Mouse (Mus musculus) heart, embryonic 13.5 days (tissue): ENCODE data around the gene Vps37c. TPM values are rescaled to one million over a fixed set of nuclear protein-coding genes. Genes with fewer than 3 reads are reported as not detected.
A peak's percentile ranks its signal among the peaks of the same experiment; 100 is the strongest.

ENCODE experiments used
- ATAC-seq: fragments of 200-750 bp; cut with Nextera tagmentation; 2 replicates; pipeline ENCODE4 v1.8.0; 2017; ENCODE audit warnings: moderate TSS enrichment; ENCODE audit not compliant: insufficient number of reproducible peaks, low FRiP score, low TSS enrichment; ENCODE audit errors: extremely low read depth
- H3K27ac ChIP-seq: fragments of 300-500 bp; sonication (generic); replicated peaks from 2 replicates; pipeline ENCODE4 v1.5.1; 2015; ENCODE audit warnings: moderate library complexity, mild to moderate bottlenecking, inconsistent platforms
- H3K27me3 ChIP-seq: fragments of 300-500 bp; sonication (generic); replicated peaks from 2 replicates; pipeline ENCODE4 v1.6.1; 2015; ENCODE audit warnings: mild to moderate bottlenecking, inconsistent platforms
- H3K36me3 ChIP-seq: fragments of 300-500 bp; sonication (generic); 2 replicates; pipeline ENCODE4 v1.6.1; 2015; ENCODE audit warnings: mild to moderate bottlenecking, inconsistent platforms
- H3K4me1 ChIP-seq: fragments of 300-500 bp; sonication (generic); 2 replicates; pipeline ENCODE4 v1.6.1; 2015; ENCODE audit warnings: inconsistent platforms
- H3K4me2 ChIP-seq: fragments of 300-500 bp; sonication (generic); 2 replicates; pipeline ENCODE4 v1.6.1; 2015; ENCODE audit warnings: inconsistent platforms, mild to moderate bottlenecking, moderate library complexity
- H3K4me3 ChIP-seq: fragments of 300-500 bp; sonication (generic); 2 replicates; pipeline ENCODE4 v1.5.1; 2015; ENCODE audit warnings: moderate library complexity, mild to moderate bottlenecking, inconsistent platforms
- H3K9ac ChIP-seq: fragments of 300-500 bp; sonication (generic); 2 replicates; pipeline ENCODE4 v1.6.1; 2015; ENCODE audit warnings: inconsistent platforms, mild to moderate bottlenecking, moderate library complexity
- H3K9me3 ChIP-seq: fragments of 300-500 bp; sonication (generic); 2 replicates; pipeline ENCODE4 v1.6.1; 2016; ENCODE audit warnings: inconsistent platforms
- WGBS: fragments of 180-500 bp; shearing (Covaris S2); methylation state at CpG from one replicate; pipeline ENCODE4 v1.1.7; 2015; ENCODE audit warnings: mixed read lengths; 5-methylcytosine and 5-hydroxymethylcytosine counted together
- polyA plus RNA-seq: library from polyadenylated mRNA; unstranded; fragments of >200 nt; fragmentation: Nextera tagmentation; extraction: Ambion mirVana; gene quantifications from 2 replicates; pipeline ENCODE4 v1.2.1, GENCODE M21; 2015

The Vps37c gene
- polyA plus RNA-seq, 1 experiment from 2014 or later: 28.4 TPM

GRCm38 (mm10) chr19:10665093-10665492 is 23.4 kb upstream of the Vps37c start:
- no peak for ATAC-seq
- H3K9ac ChIP-seq: no peak overlapping the region
- WGBS: 64% methylated on average over 3 of the region's 3 CpGs

GRCm38 (mm10) chr19:10665499-10665898 is 23.0 kb upstream of the Vps37c start:
- no peak overlapping the region for H3K9ac ChIP-seq
- H3K27me3 ChIP-seq: peaks cover 1% of the 10 kb centered on the region; the same call in 1 of the 2 replicates
- no peaks in the 10 kb centered on the region for H3K9me3 ChIP-seq
- no peak overlapping the region for H3K4me2 ChIP-seq
- no peak overlapping the region for H3K4me3 ChIP-seq
- H3K36me3 ChIP-seq: no peaks in the 10 kb centered on the region
- ATAC-seq: no peak
- WGBS: 10% methylated on average over 2 of the region's 2 CpGs
- no peak overlapping the region for H3K27ac ChIP-seq
- no peaks in the 10 kb centered on the region for H3K4me1 ChIP-seq

More at GRCm38 (mm10) chr19:10665093-10665492, 23.4 kb upstream of the Vps37c start:
- Histone ChIP-seq H3K4me3 (no peak overlapping the region), H3K4me2 (no peak overlapping the region), H3K36me3 (no peaks in the 10 kb centered on the region), H3K4me1 (no peaks in the 10 kb centered on the region), H3K27me3 (no peaks in the 10 kb centered on the region; the same call in 1 of the 2 replicates), H3K9me3 (no peaks in the 10 kb centered on the region), H3K27ac (no peak overlapping the region)

- Histone ChIP-seq H3K9ac (no peak overlapping the region), H3K4me1 (no peaks in the 10 kb centered on the region), H3K27me3 (peaks cover 7% of the 10 kb centered on the region; the same call in 1 of the 2 replicates), H3K4me3 (no peak overlapping the region), H3K4me2 (no peak overlapping the region), H3K27ac (no peak overlapping the region), H3K9me3 (no peaks in the 10 kb centered on the region), H3K36me3 (no peaks in the 10 kb centered on the region)
- WGBS: 76% methylated on average over 4 of the region's 4 CpGs
- ATAC-seq: no peak
Measured at GRCm38 (mm10) chr19:10671319-10671718, 17.2 kb upstream of the Vps37c start.

- 70% methylated on average over 9 of the region's 9 CpGs for WGBS
- ATAC-seq: no peak
- H3K36me3 ChIP-seq: no peaks in the 10 kb centered on the region
- H3K27me3 ChIP-seq: peaks cover 7% of the 10 kb centered on the region; the same call in 1 of the 2 replicates
- no peak overlapping the region for H3K4me3 ChIP-seq
- H3K4me2 ChIP-seq: no peak overlapping the region
- no peaks in the 10 kb centered on the region for H3K4me1 ChIP-seq
- H3K27ac ChIP-seq: no peak overlapping the region
- H3K9me3 ChIP-seq: no peaks in the 10 kb centered on the region
- no peak overlapping the region for H3K9ac ChIP-seq
Measured at GRCm38 (mm10) chr19:10671854-10672417, 16.6 kb upstream of the Vps37c start.

GRCm38 (mm10) chr19:10673275-10673674 is 15.3 kb upstream of the Vps37c start:
- ATAC-seq: no peak
- Histone ChIP-seq H3K27me3 (peaks cover 7% of the 10 kb centered on the region; the same call in 1 of the 2 replicates), H3K4me1 (no peaks in the 10 kb centered on the region; the same call in 1 of the 2 replicates), H3K4me3 (no peak overlapping the region), H3K9me3 (no peaks in the 10 kb centered on the region), H3K27ac (no peak overlapping the region), H3K4me2 (no peak overlapping the region), H3K9ac (no peak overlapping the region), H3K36me3 (no peaks in the 10 kb centered on the region)
- 31% methylated on average over 1 of the region's 1 CpGs for WGBS

GRCm38 (mm10) chr19:10676656-10677055 is 11.9 kb upstream of the Vps37c start:
- no peak for ATAC-seq
- H3K4me1 ChIP-seq: peaks cover 4% of the 10 kb centered on the region
- H3K27ac ChIP-seq: no peak overlapping the region
- H3K4me2 ChIP-seq: no peak overlapping the region
- H3K4me3 ChIP-seq: no peak overlapping the region
- H3K36me3 ChIP-seq: no peaks in the 10 kb centered on the region
- no peaks in the 10 kb centered on the region for H3K9me3 ChIP-seq
- peaks cover 9% of the 10 kb centered on the region; the same call in 1 of the 2 replicates for H3K27me3 ChIP-seq
- 81% methylated on average over 16 of the region's 16 CpGs for WGBS
- no peak overlapping the region for H3K9ac ChIP-seq

GRCm38 (mm10) chr19:10677915-10678771 is 10.4 kb upstream of the Vps37c start, which contains the start of gene Pga5:
TSS of gene Pga5 (minus strand) at chr19:10678071.
- ATAC-seq: no peak; the same call in 1 of the 2 replicates
- no peak within 1 kb of the TSS for H3K27ac ChIP-seq
- no peak within 1 kb of the TSS for H3K4me2 ChIP-seq
- peaks cover 4% of the 10 kb centered on the region for H3K4me1 ChIP-seq
- WGBS: 20% methylated on average over 6 of the region's 6 CpGs
- H3K4me3 ChIP-seq: no peak within 1 kb of the TSS
- no peaks in the 10 kb centered on the region for H3K9me3 ChIP-seq
- no peaks in the 10 kb centered on the region for H3K36me3 ChIP-seq
- H3K9ac ChIP-seq: 0 out of 2 replicates have a peak within 1 kb of the TSS, but pooled peaks have one; percentile 24
- H3K27me3 ChIP-seq: peaks cover 10% of the 10 kb centered on the region; the same call in 1 of the 2 replicates

GRCm38 (mm10) chr19:10678772-10679067 is 9.8 kb upstream of the Vps37c start:
- no peak overlapping the region for H3K27ac ChIP-seq
- no peak overlapping the region for H3K4me2 ChIP-seq
- no peaks in the 10 kb centered on the region for H3K9me3 ChIP-seq
- H3K9ac ChIP-seq: no peak overlapping the region
- H3K4me1 ChIP-seq: peaks cover 4% of the 10 kb centered on the region
- 73% methylated on average over 1 of the region's 1 CpGs for WGBS
- peaks cover 15% of the 10 kb centered on the region; the same call in 1 of the 2 replicates for H3K27me3 ChIP-seq
- no peak overlapping the region for H3K4me3 ChIP-seq
- ATAC-seq: no peak
- no peaks in the 10 kb centered on the region for H3K36me3 ChIP-seq

GRCm38 (mm10) chr19:10681571-10681970 is 7.0 kb upstream of the Vps37c start:
- H3K9ac ChIP-seq: no peak overlapping the region
- H3K27me3 ChIP-seq: peaks cover 19% of the 10 kb centered on the region; the same call in 1 of the 2 replicates
- no peak for ATAC-seq
- no peak overlapping the region for H3K4me3 ChIP-seq
- 53% methylated on average over 4 of the region's 4 CpGs for WGBS
- peaks cover 4% of the 10 kb centered on the region for H3K4me1 ChIP-seq
- H3K36me3 ChIP-seq: no peaks in the 10 kb centered on the region
- no peak overlapping the region for H3K27ac ChIP-seq
- no peaks in the 10 kb centered on the region for H3K9me3 ChIP-seq
- H3K4me2 ChIP-seq: no peak overlapping the region

GRCm38 (mm10) chr19:10685081-10685480 is 3.5 kb upstream of the Vps37c start:
- 86% methylated on average over 9 of the region's 9 CpGs for WGBS
- Histone ChIP-seq H3K36me3 (no peaks in the 10 kb centered on the region), H3K27ac (no peak overlapping the region), H3K4me2 (no peak overlapping the region), H3K4me1 (peaks cover 17% of the 10 kb centered on the region), H3K9me3 (no peaks in the 10 kb centered on the region), H3K9ac (no peak overlapping the region), H3K4me3 (no peak overlapping the region), H3K27me3 (peaks cover 19% of the 10 kb centered on the region; the same call in 1 of the 2 replicates)
- no peak for ATAC-seq

GRCm38 (mm10) chr19:10685727-10686126 is 2.8 kb upstream of the Vps37c start:
- 66% methylated on average over 2 of the region's 2 CpGs for WGBS
- peaks cover 19% of the 10 kb centered on the region; the same call in 1 of the 2 replicates for H3K27me3 ChIP-seq
- no peak for ATAC-seq
- no peaks in the 10 kb centered on the region for H3K9me3 ChIP-seq
- H3K4me1 ChIP-seq: peaks cover 23% of the 10 kb centered on the region
- H3K27ac ChIP-seq: no peak overlapping the region
- H3K4me3 ChIP-seq: no peak overlapping the region
- no peaks in the 10 kb centered on the region for H3K36me3 ChIP-seq
- no peak overlapping the region for H3K9ac ChIP-seq
- no peak overlapping the region for H3K4me2 ChIP-seq
